Mouse (Mus musculus): ENCODE results near the gene Pcsk6. TPM values are rescaled to one million over a fixed set of nuclear protein-coding genes. Genes with fewer than 3 reads are reported as not detected.

Gene Pcsk6
- polyA plus RNA-seq, 1 experiment from 2014 or later, result 16.0 TPM

DNA sequence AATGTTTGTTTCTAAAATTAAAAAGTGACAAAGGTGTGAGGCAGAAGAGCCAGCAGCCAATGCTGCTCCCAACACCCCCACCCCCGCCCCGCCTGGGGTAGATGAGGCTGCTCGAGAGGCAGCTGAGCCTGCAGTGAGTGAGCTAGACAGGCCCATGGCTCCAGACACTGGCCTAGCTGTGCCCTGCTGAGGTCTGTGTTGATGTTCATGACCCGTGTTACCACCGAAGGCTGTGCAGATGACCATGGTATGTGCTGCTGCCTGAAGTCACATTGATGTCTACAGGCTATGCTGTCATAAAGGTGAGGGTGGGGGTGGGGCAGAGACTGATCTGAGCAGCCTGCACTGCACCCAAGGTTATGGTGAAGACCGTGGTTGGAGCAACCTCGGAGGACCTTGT, 237.3 kb downstream of the Pcsk6 start:
- H3K27ac ChIP-seq (replicated peaks; ENCODE audit: low read depth, low read length), result no peak overlapping the region
- 75% methylated on average over 7 of the region's 7 CpGs for WGBS
- no peaks in the 10 kb centered on the region for H3K9me3 ChIP-seq (ENCODE audit: control insufficient read depth, low read length)
- DNase-seq (ENCODE audit: low spot score), result no peak
- H3K4me1 ChIP-seq (ENCODE audit: control insufficient read depth, insufficient read depth, low read length), result peaks cover 3% of the 10 kb centered on the region; the same call in 1 of the 2 replicates
- H3K9ac ChIP-seq (ENCODE audit: low read depth, low read length), result no peak overlapping the region
- no peak overlapping the region for H3K4me3 ChIP-seq (ENCODE audit: low read depth, low read length)
- no peak overlapping the region for H3K4me2 ChIP-seq (ENCODE audit: low read depth, low read length)
- H3K36me3 ChIP-seq (ENCODE audit: control insufficient read depth, insufficient read depth, low read length), result no peaks in the 10 kb centered on the region
- ATAC-seq (ENCODE audit: low read depth), result no peak
- no peaks in the 10 kb centered on the region for H3K27me3 ChIP-seq (replicated peaks; ENCODE audit: control insufficient read depth, insufficient read depth, low read length)

Other genes starting within 250 kb of the Pcsk6 start
- gene Tarsl2, start 216.8 kb upstream of the Pcsk6 start, polyA plus RNA-seq (2014; fragmentation: Nextera tagmentation; extraction: Ambion mirVana), result 14.5 and 15.4 TPM in 2 replicates
- gene Tm2d3, start 170.6 kb upstream of the Pcsk6 start, polyA plus RNA-seq (2014; fragmentation: Nextera tagmentation; extraction: Ambion mirVana), result 78.7 and 83.1 TPM in 2 replicates
- gene Gm45213, start 181.9 kb downstream of the Pcsk6 start, polyA plus RNA-seq (2014; fragmentation: Nextera tagmentation; extraction: Ambion mirVana), result not detected in 2 replicates
- 134 and 146 TPM in 2 replicates for gene Snrpa1, start 197.3 kb downstream of the Pcsk6 start, polyA plus RNA-seq (2014; fragmentation: Nextera tagmentation; extraction: Ambion mirVana)
- 137 and 140 TPM in 2 replicates for gene Selenos, start 217.9 kb downstream of the Pcsk6 start, polyA plus RNA-seq (2014; fragmentation: Nextera tagmentation; extraction: Ambion mirVana)
- gene Chsy1, start 247.8 kb downstream of the Pcsk6 start, polyA plus RNA-seq (2014; fragmentation: Nextera tagmentation; extraction: Ambion mirVana), result 34.4 and 36.6 TPM in 2 replicates